Mouse (Mus musculus) bone marrow macrophage, adult 2 months (primary cell): ENCODE measurements around the gene Cpt1b. TPM values are rescaled to one million over a fixed set of nuclear protein-coding genes. Genes with fewer than 3 reads are reported as not detected.

Experiments
- H3K27ac ChIP-seq: 2 replicates; pipeline ENCODE4 v1.5.1; 2012; ENCODE audit warnings: low read depth, low read length; ENCODE audit not compliant: insufficient read depth
- H3K4me1 ChIP-seq: 2 replicates; pipeline ENCODE4 v1.6.1; 2012; ENCODE audit warnings: low read length; ENCODE audit not compliant: control insufficient read depth, insufficient read depth
- H3K4me3 ChIP-seq: 2 replicates; pipeline ENCODE4 v1.5.1; 2012; ENCODE audit warnings: mild to moderate bottlenecking, low read length, moderate library complexity; ENCODE audit not compliant: insufficient read depth
- CTCF ChIP-seq: IDR thresholded peaks from 2 replicates; pipeline ENCODE4 v1.5.1; 2012; ENCODE audit warnings: low read depth, mild to moderate bottlenecking, low read length, moderate library complexity
- POLR2A ChIP-seq: IDR thresholded peaks from 2 replicates; pipeline ENCODE4 v1.6.1; 2012; ENCODE audit warnings: mild to moderate bottlenecking, low read depth, low read length, borderline replicate concordance
- polyA plus RNA-seq: library from polyadenylated mRNA; stranded (reverse); fragments of >200 nt; gene quantifications from 2 replicates; pipeline ENCODE4 v1.2.4, GENCODE M21; 2012; ENCODE audit not compliant: missing spikeins, insufficient read depth, insufficient read length

Gene Cpt1b
- polyA plus RNA-seq, 1 experiment = 2.0 TPM

- no peak within 1 kb of the TSS for H3K4me3 ChIP-seq
- TF ChIP-seq POLR2A = no peak
- no peak for TF ChIP-seq CTCF
- no peak within 1 kb of the TSS for H3K27ac ChIP-seq
- H3K4me1 ChIP-seq = no peaks in the 10 kb centered on the region
These were observed 41.0 kb downstream of the Cpt1b start, which contains the start of gene Klhdc7b for GRCm38 (mm10) chr15:89384617-89385016. TSS of gene Klhdc7b (plus strand) at chr15:89384917.

- no peak for TF ChIP-seq POLR2A
- TF ChIP-seq CTCF = no peak
- no peak overlapping the region for H3K27ac ChIP-seq
- H3K4me3 ChIP-seq = no peak overlapping the region
- H3K4me1 ChIP-seq = no peaks in the 10 kb centered on the region; the same call in 1 of the 2 replicates
These were observed 46.2 kb downstream of the Cpt1b start for GRCm38 (mm10) chr15:89379429-89379828.

GRCm38 (mm10) chr15:89378831-89379401, 46.7 kb downstream of the Cpt1b start, which contains the start of gene Odf3b:
TSS of gene Odf3b (minus strand) at chr15:89379282.
- Histone ChIP-seq H3K4me3 (peak within 1 kb of the TSS; percentile 35), H3K4me1 (peaks cover 4% of the 10 kb centered on the region; the same call in 1 of the 2 replicates), H3K27ac (no peak within 1 kb of the TSS)
- TF ChIP-seq CTCF (no peak), POLR2A (no peak)

GRCm38 (mm10) chr15:89377938-89378828, 47.5 kb downstream of the Cpt1b start:
- no peak overlapping the region for H3K27ac ChIP-seq
- no peak for TF ChIP-seq CTCF
- no peak for TF ChIP-seq POLR2A
- peak overlapping the region; percentile 35 for H3K4me3 ChIP-seq
- peaks cover 4% of the 10 kb centered on the region; the same call in 1 of the 2 replicates for H3K4me1 ChIP-seq

GRCm38 (mm10) chr15:89377362-89377761, 48.3 kb downstream of the Cpt1b start:
- H3K4me1 ChIP-seq = peaks cover 6% of the 10 kb centered on the region
- H3K27ac ChIP-seq = no peak overlapping the region
- H3K4me3 ChIP-seq = no peak overlapping the region
- TF ChIP-seq POLR2A = no peak
- no peak for TF ChIP-seq CTCF

GRCm38 (mm10) chr15:89376957-89377356, 48.7 kb downstream of the Cpt1b start, which contains the start of gene Tymp:
TSS of gene Tymp (minus strand) at chr15:89377039.
- Histone ChIP-seq H3K4me3 (no peak within 1 kb of the TSS), H3K27ac (no peak within 1 kb of the TSS), H3K4me1 (peaks cover 6% of the 10 kb centered on the region)
- TF ChIP-seq POLR2A = no peak
- TF ChIP-seq CTCF = no peak

- Histone ChIP-seq H3K4me1 (peaks cover 6% of the 10 kb centered on the region), H3K27ac (no peak overlapping the region)
- TF ChIP-seq POLR2A = no peak
These were observed 49.6 kb downstream of the Cpt1b start for GRCm38 (mm10) chr15:89376040-89376439.

GRCm38 (mm10) chr15:89374801-89375534, 50.7 kb downstream of the Cpt1b start:
- H3K4me3 ChIP-seq = no peak overlapping the region
- peaks cover 6% of the 10 kb centered on the region for H3K4me1 ChIP-seq
- TF ChIP-seq POLR2A (no peak), CTCF (no peak)
- H3K27ac ChIP-seq = no peak overlapping the region

More at GRCm38 (mm10) chr15:89376040-89376439, 49.6 kb downstream of the Cpt1b start:
- H3K4me3 ChIP-seq = no peak overlapping the region

- no peak overlapping the region for H3K27ac ChIP-seq
- peak overlapping the region; percentile 74 for H3K4me3 ChIP-seq
- no peak for TF ChIP-seq CTCF
- TF ChIP-seq POLR2A = no peak
- peaks cover 6% of the 10 kb centered on the region for H3K4me1 ChIP-seq
These were observed 51.3 kb downstream of the Cpt1b start for GRCm38 (mm10) chr15:89374340-89374739.
